Mouse (Mus musculus) lung, postnatal 0 days (tissue): ENCODE measurements around the gene Hdgfl1.

Experiments used
- CTCF ChIP-seq: IDR thresholded peaks from 2 replicates; pipeline ENCODE4 v1.5.1; 2016; ENCODE audit warnings: antibody characterized with exemption, mild to moderate bottlenecking
- EP300 ChIP-seq: IDR thresholded peaks from 2 replicates; pipeline ENCODE4 v1.6.1; 2016; ENCODE audit warnings: antibody characterized with exemption, mild to moderate bottlenecking, control low read depth

- TF ChIP-seq CTCF (no peak), EP300 (peak; percentile 41; the same call in 1 of the 2 replicates)
Observed at GRCm38 (mm10) chr13:26721333-26721732, 48.6 kb downstream of the Hdgfl1 start.
